Comparison of ENCODE assay signal across 11 mouse cellular contexts in the genomic region with DNA sequence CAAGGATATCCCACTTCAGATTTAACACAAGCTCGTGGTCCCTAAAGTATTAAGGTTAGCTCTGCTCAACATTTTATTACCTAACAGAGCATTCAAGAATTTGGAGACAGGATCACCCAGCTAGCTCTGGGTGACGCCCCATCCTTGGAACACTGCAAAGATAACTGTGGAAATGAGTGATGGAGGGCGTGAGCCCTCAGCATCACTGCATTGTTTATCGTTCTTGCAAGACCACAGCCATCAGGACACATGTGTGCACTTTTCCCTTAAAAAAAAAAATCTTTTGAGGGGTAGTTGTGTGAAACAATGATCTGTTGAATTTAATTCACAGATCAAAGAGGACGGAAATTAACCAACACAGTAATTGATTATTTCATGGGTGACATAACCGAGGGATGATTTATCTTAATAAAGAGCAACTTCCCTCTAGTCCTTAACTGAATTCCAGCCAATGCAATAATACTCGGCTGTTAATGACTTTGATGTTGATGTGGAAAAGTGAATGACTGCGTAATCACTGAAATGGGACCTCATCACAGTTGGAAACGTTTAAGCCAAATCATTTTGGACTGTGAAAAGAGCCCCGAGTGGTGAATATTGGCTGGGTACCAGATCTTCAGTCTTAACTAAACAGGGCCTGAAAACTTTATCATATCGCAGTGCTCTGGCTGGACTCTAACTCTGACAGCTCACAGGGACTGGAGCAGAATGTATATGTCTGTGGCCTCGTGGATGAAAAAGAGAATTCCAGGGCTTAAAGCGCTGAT.
DNase-seq lines count a peak whose midpoint lies in the region; ATAC-seq and TF ChIP-seq lines count a peak whose summit lies in the region.
"Had no signal": no experiment of that assay in that cellular context is flagged by ENCODE, and none has a peak within 500 bp of the region (broad histone marks: within the 10 kb centered on the region; RNA-seq: fewer than 3 reads in every experiment).

No protein-coding gene starts in this region.

- peak; percentile 40; the same call in 1 of the 2 replicates for ATAC-seq in hindbrain, embryonic 14.5 days (ENCODE audit: low FRiP score)
- 0 out of 2 replicates have a peak, but pooled peaks have one; percentile 34 for ATAC-seq in midbrain, embryonic 13.5 days
- ATAC-seq: liver, embryonic 12.5 days had no signal

- no peaks in the 10 kb centered on the region for H3K27me3 ChIP-seq in heart, adult 2 months (ENCODE audit: control insufficient read depth, insufficient read depth, low read length)
- H3K27me3 ChIP-seq in hindbrain, embryonic 14.5 days (ENCODE audit: control insufficient read depth, insufficient read depth, low read length): no peaks in the 10 kb centered on the region
- H3K27me3 ChIP-seq in midbrain, embryonic 13.5 days: 0 out of 2 replicates have a peak, but pooled peaks cover 6% of the 10 kb centered on the region
- H3K27me3 ChIP-seq: liver, embryonic 12.5 days had no signal

- no peak for DNase-seq in heart, adult 2 months
- DNase-seq in heart, adult 11 months: no peak
- DNase-seq in NIH3T3 (ENCODE audit: low read depth): peak; percentile 66
- DNase-seq in hindbrain, embryonic 14.5 days (ENCODE audit: low spot score): peak; percentile 60
- DNase-seq in T-cell, adult 2 months (ENCODE audit: low spot score): no peak
- no peak for DNase-seq in cerebellum, adult 9-10 months
- DNase-seq in left cerebral cortex, adult 18-20 months (ENCODE audit: low spot score in 2 of 2): no peak
- DNase-seq: thymus, postnatal 14 days had no signal

- H3K4me1 ChIP-seq in heart, adult 2 months (ENCODE audit: control insufficient read depth, insufficient read depth, low read length): peaks cover 3% of the 10 kb centered on the region
- H3K4me1 ChIP-seq in hindbrain, embryonic 14.5 days (replicated peaks; ENCODE audit: control insufficient read depth, insufficient read depth, low read length): 0 out of 2 replicates have a peak, but pooled peaks cover 10% of the 10 kb centered on the region
- H3K4me1 ChIP-seq in midbrain, embryonic 13.5 days (replicated peaks): peaks cover 16% of the 10 kb centered on the region
- H3K4me1 ChIP-seq: liver, embryonic 12.5 days had no signal

- intact Hi-C loops in heart, adult 2 months (cut with DNase I): no loop called here

- no peak overlapping the region for H3K4me2 ChIP-seq in hindbrain, embryonic 14.5 days (replicated peaks)
- H3K4me2 ChIP-seq in midbrain, embryonic 13.5 days (replicated peaks): no peak overlapping the region
- H3K4me2 ChIP-seq: hindbrain, embryonic 15.5 days; liver, embryonic 12.5 days had no signal

- peak overlapping the region; percentile 21; the same call in 1 of the 2 replicates for H3K27ac ChIP-seq in heart, adult 2 months
- H3K27ac ChIP-seq in hindbrain, embryonic 14.5 days: no peak overlapping the region
- no peak overlapping the region for H3K27ac ChIP-seq in midbrain, embryonic 13.5 days
- H3K27ac ChIP-seq: hindbrain, embryonic 15.5 days; liver, embryonic 12.5 days had no signal

- no peaks in the 10 kb centered on the region; the same call in 1 of the 2 replicates for H3K36me3 ChIP-seq in heart, adult 2 months (ENCODE audit: control insufficient read depth, insufficient read depth, low read length)
- H3K36me3 ChIP-seq in hindbrain, embryonic 14.5 days (replicated peaks; ENCODE audit: control insufficient read depth, insufficient read depth): no peaks in the 10 kb centered on the region
- no peaks in the 10 kb centered on the region for H3K36me3 ChIP-seq in midbrain, embryonic 13.5 days
- H3K36me3 ChIP-seq: hindbrain, embryonic 15.5 days; liver, embryonic 12.5 days had no signal

- no peak overlapping the region for H3K9ac ChIP-seq in heart, adult 2 months (ENCODE audit: low read depth, low read length)
- H3K9ac ChIP-seq in hindbrain, embryonic 14.5 days: no peak overlapping the region
- H3K9ac ChIP-seq in midbrain, embryonic 13.5 days (replicated peaks): no peak overlapping the region
- H3K9ac ChIP-seq: hindbrain, embryonic 15.5 days; liver, embryonic 12.5 days had no signal

- 36% methylated on average over 13 of the region's 13 CpGs for WGBS in heart, adult 2 months
- WGBS in hindbrain, embryonic 14.5 days: 38% methylated on average over 13 of the region's 13 CpGs
- 55% methylated on average over 13 of the region's 13 CpGs for WGBS in midbrain, embryonic 13.5 days

- H3K9me3 ChIP-seq in hindbrain, embryonic 14.5 days (ENCODE audit: control insufficient read depth, low read length): no peaks in the 10 kb centered on the region
- no peaks in the 10 kb centered on the region for H3K9me3 ChIP-seq in midbrain, embryonic 13.5 days
- H3K9me3 ChIP-seq: hindbrain, embryonic 15.5 days; liver, embryonic 12.5 days had no signal

- TF ChIP-seq CTCF in heart, adult 2 months (IDR thresholded peaks at IDR 0.05): no peak

- no peak for TF ChIP-seq POLR2A in heart, adult 2 months (IDR thresholded peaks at IDR 0.05; ENCODE audit: insufficient read depth, low read depth, low read length)

- no peak for TF ChIP-seq EP300 in heart, adult 2 months (IDR thresholded peaks at IDR 0.05; ENCODE audit: insufficient read depth, low read depth, low read length)

- no peaks in the 10 kb centered on the region for H3K79me2 ChIP-seq in heart, adult 2 months (replicated peaks; ENCODE audit: control insufficient read depth, insufficient read depth, low read length)

- H3K4me3 ChIP-seq in heart, adult 2 months: no peak overlapping the region
- H3K4me3 ChIP-seq in hindbrain, embryonic 14.5 days (replicated peaks; ENCODE audit: low read length): no peak overlapping the region
- H3K4me3 ChIP-seq in midbrain, embryonic 13.5 days (replicated peaks): no peak overlapping the region
- H3K4me3 ChIP-seq: hindbrain, embryonic 15.5 days; liver, embryonic 12.5 days had no signal

Comparison
In these comparisons a context has a peak if more than half of its experiments do, and no peak if none do; other contexts are left out.
1. DNase-seq: peak in NIH3T3 (single experiment) and hindbrain, embryonic 14.5 days (single experiment); none in heart, adult 2 months (0 of 2), heart, adult 11 months (single experiment), T-cell, adult 2 months (single experiment), cerebellum, adult 9-10 months (single experiment) and left cerebral cortex, adult 18-20 months (0 of 2).